12 mouse cellular contexts compared by ENCODE assay signal in the genomic region with DNA sequence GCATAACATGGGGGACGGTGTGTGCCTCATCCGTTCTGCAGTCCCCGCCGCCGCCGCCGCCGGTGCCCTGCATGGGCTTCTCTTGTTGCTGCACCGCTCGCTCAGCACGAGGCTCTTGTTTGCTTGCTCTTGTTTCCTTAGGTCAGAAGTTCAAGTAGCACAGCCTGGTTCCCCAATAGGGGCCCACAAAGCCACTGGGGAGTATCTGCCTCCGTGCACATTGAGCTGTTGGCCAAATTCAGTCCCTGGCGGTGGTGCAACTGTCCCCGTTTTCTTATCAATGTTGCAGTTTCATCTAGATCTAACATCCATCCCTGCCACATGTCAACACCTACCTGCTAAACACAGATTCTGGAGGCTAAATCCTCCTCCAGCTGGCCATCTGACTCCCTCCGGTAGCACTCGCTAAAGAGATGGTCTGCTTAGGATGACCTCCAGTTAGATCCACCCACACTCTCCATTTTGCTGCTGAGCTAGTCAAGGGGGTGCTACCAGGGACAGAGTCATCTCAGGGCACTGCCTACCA. TPM values are rescaled to one million over a fixed set of nuclear protein-coding genes. Genes with fewer than 3 reads are reported as not detected.
DNase-seq lines count a peak whose midpoint lies in the region; ATAC-seq lines count a peak whose summit lies in the region.
"Had no signal": no experiment of that assay in that cellular context is flagged by ENCODE, and none has a peak within 500 bp of the region (broad histone marks: within the 10 kb centered on the region; RNA-seq: fewer than 3 reads in every experiment).

No protein-coding gene starts in this region.

- peak overlapping the region; percentile 25 for H3K4me2 ChIP-seq in liver, embryonic 12.5 days
- H3K4me2 ChIP-seq: heart, embryonic 15.5 days had no signal

- no peak overlapping the region for H3K4me3 ChIP-seq in liver, embryonic 12.5 days
- H3K4me3 ChIP-seq: forebrain, embryonic 10.5 days; heart, embryonic 15.5 days had no signal

- no peaks in the 10 kb centered on the region for H3K36me3 ChIP-seq in liver, embryonic 12.5 days
- H3K36me3 ChIP-seq: forebrain, embryonic 10.5 days; heart, embryonic 15.5 days had no signal

- H3K9ac ChIP-seq in liver, embryonic 12.5 days, result no peak overlapping the region
- H3K9ac ChIP-seq: heart, embryonic 15.5 days had no signal

- peaks cover 41% of the 10 kb centered on the region for H3K4me1 ChIP-seq in liver, embryonic 12.5 days

- WGBS in liver, embryonic 12.5 days (ENCODE audit: insufficient replicate concordance), result 43% methylated on average over 16 of the region's 16 CpGs

- no peaks in the 10 kb centered on the region for H3K9me3 ChIP-seq in liver, embryonic 12.5 days (replicated peaks)
- H3K9me3 ChIP-seq: forebrain, embryonic 10.5 days; heart, embryonic 15.5 days had no signal

- no peak overlapping the region for H3K27ac ChIP-seq in liver, embryonic 12.5 days
- H3K27ac ChIP-seq: forebrain, embryonic 10.5 days; heart, embryonic 15.5 days had no signal

- peaks cover 23% of the 10 kb centered on the region for H3K27me3 ChIP-seq in liver, embryonic 12.5 days (replicated peaks)
- H3K27me3 ChIP-seq: heart, embryonic 15.5 days had no signal

- DNase-seq in frontal cortex, postnatal 14 days (ENCODE audit: low spot score in 2 of 2), result no peak
- peak; percentile 49 for DNase-seq in thymus, postnatal 0 days (ENCODE audit: low spot score)
- DNase-seq in thymus, postnatal 36 days, result no peak
- DNase-seq in telencephalon, adult 2 months (ENCODE audit: low read depth, low spot score), result peak; percentile 44
- DNase-seq in MN1 (ENCODE audit: low spot score), result no peak
- DNase-seq in cerebellum, postnatal 4 days (ENCODE audit: low spot score in 2 of 2), result no peak
- DNase-seq: adrenal gland, adult 2 months; cerebellum, adult 9-10 months had no signal

- peak; percentile 24 for ATAC-seq in frontal cortex, adult (ENCODE audit: low TSS enrichment)
- ATAC-seq in liver, embryonic 12.5 days, result peak; percentile 50; the same call in 1 of the 2 replicates

RNA-seq across cellular contexts. Expression of a gene that starts 37.7 kb away (rescaled TPM):
- polyA plus RNA-seq in thymus, postnatal 0 days (2015; fragmentation: Nextera tagmentation; extraction: Ambion mirVana), result 34.3 and 35.0 TPM in 2 replicates
- polyA plus RNA-seq in liver, embryonic 12.5 days (2016; fragmentation: Nextera tagmentation; extraction: Ambion mirVana), result 20.0 and 20.7 TPM in 2 replicates

Comparison
In these comparisons a context has a peak if more than half of its experiments do, and no peak if none do; other contexts are left out.
1. DNase-seq: peak in thymus, postnatal 0 days (single experiment) and telencephalon, adult 2 months (single experiment); none in frontal cortex, postnatal 14 days (0 of 2), thymus, postnatal 36 days (0 of 2), MN1 (single experiment) and cerebellum, postnatal 4 days (0 of 2).